Mouse (Mus musculus) G1E (cell line): ENCODE measurements around the gene Pan3. TPM values are rescaled to one million over a fixed set of nuclear protein-coding genes. Genes with fewer than 3 reads are reported as not detected.

Source experiments
- ATAC-seq: 2 replicates; pipeline ENCODE4 v1.8.0; 2016; ENCODE audit warnings: mild to moderate bottlenecking; ENCODE audit not compliant: insufficient number of reproducible peaks, poor library complexity, low FRiP score, severe bottlenecking; ENCODE audit errors: extremely low read depth
- DNase-seq: peaks from one replicate; pipeline ENCODE4 v3.0.0; 2012; ENCODE audit warnings: low spot score
- H3K27me3 ChIP-seq: 2 replicates; pipeline ENCODE4 v1.6.1; 2012; ENCODE audit warnings: mild to moderate bottlenecking, low read length, inconsistent platforms; ENCODE audit not compliant: insufficient read depth
- H3K36me3 ChIP-seq: replicated peaks from 2 replicates; pipeline ENCODE3; 2012; ENCODE audit warnings: mild to moderate bottlenecking, inconsistent platforms
- H3K4me1 ChIP-seq: 2 replicates; pipeline ENCODE4 v1.6.1; 2012; ENCODE audit warnings: low read depth, low read length, inconsistent platforms, mixed read lengths; ENCODE audit not compliant: insufficient read depth
- H3K4me3 ChIP-seq: 2 replicates; pipeline ENCODE4 v1.5.1; 2012; ENCODE audit warnings: low read depth, mild to moderate bottlenecking, inconsistent platforms, low read length, moderate library complexity, mixed read lengths
- H3K9me3 ChIP-seq: replicated peaks from 2 replicates; pipeline ENCODE4 v1.6.1; 2012; ENCODE audit warnings: inconsistent platforms
- CTCF ChIP-seq: IDR thresholded peaks from 2 replicates; pipeline ENCODE4 v1.5.1; 2012; ENCODE audit warnings: low read depth, low read length, inconsistent platforms, mixed read lengths
- GATA1 ChIP-seq: IDR thresholded peaks from 2 replicates; pipeline ENCODE4 v1.6.1; 2012; ENCODE audit warnings: borderline replicate concordance, low read length, inconsistent platforms, mixed read lengths
- GATA2 ChIP-seq: IDR thresholded peaks from 2 replicates; pipeline ENCODE4 v1.6.1; 2012; ENCODE audit warnings: low read depth, low read length, inconsistent platforms, borderline replicate concordance
- POLR2AphosphoS5 ChIP-seq: IDR thresholded peaks from 2 replicates; pipeline ENCODE4 v1.6.1; 2012; ENCODE audit warnings: low read depth, low read length, inconsistent platforms; ENCODE audit not compliant: insufficient replicate concordance
- TAL1 ChIP-seq: conservative IDR thresholded peaks from 2 replicates; pipeline ENCODE4 v1.6.1; 2012; ENCODE audit warnings: low read depth, low read length, inconsistent platforms, mixed read lengths
- polyA plus RNA-seq: library from polyadenylated mRNA; stranded (reverse); fragments of >175 nt; gene quantifications from 2 replicates; pipeline ENCODE4 v1.2.3, GENCODE M21; 2012
- total RNA-seq, 2 experiments: library from RNA; stranded (forward) in 1 of 2; stranded (reverse) in 1 of 2; fragments of 200-1000 nt in 1 of 2; fragments of >200 nt in 1 of 2; fragmentation: Nextera tagmentation in 1 of 2; gene quantifications; 2 replicates each; pipeline ENCODE4 v1.2.3; 2014 to 2017

The Pan3 gene
- total RNA-seq (2014; fragmentation: Nextera tagmentation) (618 and 666 TPM in 2 replicates), total RNA-seq (2017) (179 and 200 TPM in 2 replicates), polyA plus RNA-seq (30.7 and 32.3 TPM in 2 replicates)

DNA sequence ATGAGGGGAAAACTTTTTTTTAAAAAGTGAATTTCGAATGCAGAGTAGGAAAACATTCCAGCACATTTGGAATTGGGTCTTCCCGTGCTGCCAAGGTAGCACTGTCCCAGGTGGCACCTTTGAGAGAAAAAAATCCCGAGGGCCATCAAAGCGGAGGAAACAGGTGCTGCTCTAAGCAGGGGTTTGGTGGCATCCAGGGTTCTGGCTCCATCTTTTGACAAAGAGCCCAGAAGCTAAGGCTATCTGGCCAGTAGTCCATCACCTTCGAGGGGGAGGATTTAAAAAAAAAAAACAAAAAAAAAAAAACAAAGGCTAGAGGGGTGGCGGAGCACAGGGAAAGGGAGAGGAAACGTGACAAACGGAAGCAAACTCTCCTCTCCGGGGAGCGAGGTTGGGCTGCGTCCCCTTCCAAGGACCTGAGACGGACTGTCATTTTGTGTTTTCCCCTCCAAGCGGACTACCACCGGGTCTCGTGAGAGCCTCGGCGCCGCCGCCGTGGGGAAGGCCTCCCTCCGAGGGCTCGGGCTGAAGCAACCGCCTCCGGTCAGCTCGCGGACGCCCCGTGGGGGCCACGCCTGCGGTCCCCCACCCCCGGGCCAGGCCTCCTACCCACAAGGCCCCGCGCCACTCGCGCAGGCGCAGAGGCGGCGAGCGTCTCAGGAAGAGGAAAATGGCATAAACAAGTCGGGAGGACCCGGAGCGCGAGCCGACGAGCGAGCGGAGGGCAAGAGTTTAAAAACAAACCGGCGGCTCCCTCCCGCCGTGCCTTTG, at the start of gene Pan3:
Gene Pan3, plus strand, starts transcription at position 627 of the 771 bp plus-strand sequence.
- TF ChIP-seq TAL1: no peak
- TF ChIP-seq GATA2: no peak
- no peak for TF ChIP-seq CTCF
- TF ChIP-seq GATA1: no peak
- H3K36me3 ChIP-seq: peaks cover 29% of the 10 kb centered on the region
- ATAC-seq (peak; percentile 29), DNase-seq (peak; percentile 90)
- H3K9me3 ChIP-seq: no peaks in the 10 kb centered on the region; the same call in 1 of the 2 replicates
- peak within 1 kb of the TSS; percentile 89 for H3K4me3 ChIP-seq
- no peaks in the 10 kb centered on the region for H3K27me3 ChIP-seq
- H3K4me1 ChIP-seq: peaks cover 51% of the 10 kb centered on the region

DNA sequence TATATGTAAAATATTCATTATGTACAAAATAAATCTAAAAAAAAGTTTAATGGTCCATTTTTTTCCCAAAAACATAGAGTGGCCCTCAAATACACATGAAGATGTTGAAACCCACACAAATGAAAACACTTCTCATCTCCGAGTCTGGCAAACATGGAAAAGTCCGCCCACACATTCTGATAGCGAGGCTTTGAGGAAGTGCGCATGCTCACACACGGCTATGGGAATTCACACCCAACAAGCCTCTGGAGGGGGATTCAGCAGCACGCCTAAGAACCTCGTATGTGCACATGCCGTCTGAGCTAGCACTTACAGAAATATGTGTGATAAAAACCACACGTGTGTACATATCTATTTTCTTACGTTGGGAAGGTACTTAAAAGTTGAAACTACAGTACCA, 48.6 kb upstream of the Pan3 start:
- Histone ChIP-seq H3K9me3 (no peaks in the 10 kb centered on the region), H3K27me3 (peaks cover 8% of the 10 kb centered on the region; the same call in 1 of the 2 replicates), H3K4me1 (no peaks in the 10 kb centered on the region), H3K36me3 (no peaks in the 10 kb centered on the region), H3K4me3 (no peak overlapping the region)
- ATAC-seq (no peak), DNase-seq (no peak)
- TF ChIP-seq TAL1: no peak
- TF ChIP-seq POLR2AphosphoS5: no peak
- TF ChIP-seq GATA1: no peak
- no peak for TF ChIP-seq GATA2
- TF ChIP-seq CTCF: no peak

DNA sequence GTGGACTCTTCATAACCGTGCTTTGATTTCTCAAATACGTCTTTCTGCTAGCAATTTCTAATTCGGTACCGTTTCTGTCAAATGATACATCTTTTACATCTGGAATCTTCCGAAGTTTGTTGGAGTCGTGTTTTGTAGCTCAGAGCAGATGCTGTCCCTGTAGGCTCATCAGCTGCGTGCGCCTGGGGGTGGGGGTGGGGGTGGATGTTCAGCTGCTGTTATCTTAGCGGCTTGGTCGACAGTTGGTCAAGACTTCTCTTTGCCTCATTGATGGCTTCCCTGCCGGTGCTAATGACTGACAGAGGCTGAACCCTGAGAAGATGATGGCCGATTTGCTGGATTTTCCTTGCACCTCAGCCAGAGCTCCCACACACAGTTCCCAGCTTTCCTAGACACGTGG, 43.1 kb upstream of the Pan3 start:
- TF ChIP-seq CTCF (no peak), GATA1 (no peak), POLR2AphosphoS5 (no peak), GATA2 (no peak), TAL1 (no peak)
- H3K4me1 ChIP-seq: peaks cover 20% of the 10 kb centered on the region
- ATAC-seq (no peak), DNase-seq (no peak)
- no peaks in the 10 kb centered on the region for H3K36me3 ChIP-seq
- no peak overlapping the region for H3K4me3 ChIP-seq
- no peaks in the 10 kb centered on the region for H3K9me3 ChIP-seq
- H3K27me3 ChIP-seq: peaks cover 3% of the 10 kb centered on the region; the same call in 1 of the 2 replicates

DNA sequence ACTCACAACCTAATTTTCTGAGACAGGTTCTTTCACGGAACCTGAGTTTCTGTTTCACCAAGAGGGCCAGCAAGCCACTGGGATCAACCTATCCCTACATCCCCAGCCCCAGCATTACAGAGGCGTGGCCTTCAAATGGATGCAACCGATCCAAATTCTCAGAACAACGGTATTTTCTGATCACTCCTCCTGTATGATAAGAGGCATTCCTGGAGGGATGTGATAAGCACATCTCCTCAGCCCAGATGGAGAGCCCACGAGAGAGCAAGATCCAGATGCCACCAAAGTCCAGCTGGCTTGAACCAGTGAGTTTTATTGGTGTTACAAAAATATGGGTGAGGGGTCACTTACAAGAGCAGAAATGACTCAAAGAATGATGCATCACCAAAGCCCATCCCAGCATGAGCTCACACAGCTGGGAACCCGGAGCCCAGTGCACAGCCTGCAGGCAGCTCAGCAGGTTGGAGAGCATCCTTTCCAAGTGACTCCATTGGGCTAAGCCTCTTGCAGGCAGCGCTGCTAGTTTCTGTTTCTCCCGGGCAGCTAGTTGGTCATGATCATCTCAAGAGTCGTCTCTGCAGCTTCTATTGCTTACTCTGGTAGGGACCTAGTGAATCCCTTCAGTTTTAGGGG, 41.5 kb upstream of the Pan3 start:
- ATAC-seq: peak; percentile 54; the same call in 1 of the 2 replicates
- no peak for DNase-seq
- peak overlapping the region; percentile 50; the same call in 1 of the 2 replicates for H3K4me3 ChIP-seq

DNA sequence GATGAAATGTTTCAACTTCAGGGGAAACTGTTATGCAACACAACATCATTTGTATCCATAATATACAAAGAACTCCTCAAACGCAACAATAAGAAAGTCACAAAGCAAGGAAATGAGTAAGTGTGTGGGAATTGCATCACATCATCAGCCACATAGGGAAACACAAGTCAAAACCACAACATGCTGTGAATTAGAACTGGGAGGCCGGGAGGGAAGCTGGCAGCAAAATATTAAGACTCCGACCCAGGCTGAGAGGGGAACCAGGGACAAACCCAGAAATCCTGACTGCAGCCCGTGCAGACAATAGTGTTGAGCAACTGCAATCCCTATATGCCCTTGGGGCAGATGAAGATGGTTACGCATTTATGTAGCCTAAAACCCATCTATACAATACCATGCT, 40.9 kb upstream of the Pan3 start:
- H3K9me3 ChIP-seq: no peaks in the 10 kb centered on the region
- no peaks in the 10 kb centered on the region for H3K36me3 ChIP-seq
- H3K27me3 ChIP-seq: peaks cover 8% of the 10 kb centered on the region; the same call in 1 of the 2 replicates
- H3K4me1 ChIP-seq: peaks cover 20% of the 10 kb centered on the region
- DNase-seq: no peak
- ATAC-seq: no peak
- no peak for TF ChIP-seq CTCF
- no peak for TF ChIP-seq TAL1
- TF ChIP-seq POLR2AphosphoS5: no peak
- no peak overlapping the region for H3K4me3 ChIP-seq

More for the DNA sequence above, 41.5 kb upstream of the Pan3 start:
- H3K27me3 ChIP-seq: peaks cover 8% of the 10 kb centered on the region; the same call in 1 of the 2 replicates
- no peaks in the 10 kb centered on the region for H3K36me3 ChIP-seq
- H3K4me1 ChIP-seq: peaks cover 20% of the 10 kb centered on the region
- TF ChIP-seq CTCF (no peak), TAL1 (peak; percentile 60), POLR2AphosphoS5 (no peak), GATA1 (no peak), GATA2 (no peak)
- no peaks in the 10 kb centered on the region for H3K9me3 ChIP-seq

DNA sequence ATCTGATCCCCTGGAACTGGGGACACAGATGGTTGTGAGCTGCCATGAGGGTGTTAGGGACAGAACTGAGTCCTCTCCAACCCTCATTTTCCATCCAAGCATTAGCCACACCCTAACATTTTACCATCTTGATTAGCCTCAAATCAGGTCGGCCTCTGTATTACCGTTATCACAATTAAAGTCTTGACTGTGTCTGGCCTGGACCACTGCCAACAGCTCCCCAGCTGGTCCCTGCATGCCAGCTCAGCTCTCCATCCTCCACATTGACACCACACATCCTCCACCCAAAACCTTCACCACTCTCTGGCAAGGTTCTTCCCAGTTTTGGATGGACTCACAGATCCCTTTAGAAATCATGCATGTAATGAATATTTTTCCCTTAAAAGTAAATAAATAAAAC, 39.2 kb upstream of the Pan3 start:
- Histone ChIP-seq H3K4me1 (peaks cover 20% of the 10 kb centered on the region), H3K9me3 (peaks cover 3% of the 10 kb centered on the region), H3K36me3 (no peaks in the 10 kb centered on the region), H3K4me3 (no peak overlapping the region), H3K27me3 (peaks cover 8% of the 10 kb centered on the region; the same call in 1 of the 2 replicates)
- DNase-seq (no peak), ATAC-seq (no peak)
- TF ChIP-seq GATA2: no peak
- TF ChIP-seq CTCF: no peak
- no peak for TF ChIP-seq GATA1
- no peak for TF ChIP-seq TAL1
- TF ChIP-seq POLR2AphosphoS5: no peak
